Mouse (Mus musculus): ENCODE data around the gene Pgap1.

- TF ChIP-seq POLR2A (IDR thresholded peaks at IDR 0.05; ENCODE audit: low read depth, low read length) (no peak), CTCF (conservative IDR thresholded peaks at IDR 0.05; ENCODE audit: insufficient read depth, insufficient read length, low read depth, low read length) (no peak)
These were observed 1.9 kb downstream of the Pgap1 start for GRCm38 (mm10) chr1:54555364-54556140.
